Mouse (Mus musculus) adrenal gland, postnatal 25 days (tissue): ENCODE data around the gene Ifi211. TPM values are rescaled to one million over a fixed set of nuclear protein-coding genes. Genes with fewer than 3 reads are reported as not detected.
"Not testable (repeated sequence)": the region's sequence is repeated elsewhere in the genome, so short reads cannot be mapped to it uniquely, and the experiment has no call there.

ENCODE experiments used
- DNase-seq: peaks from one replicate; pipeline ENCODE4 v3.0.0; 2021; ENCODE audit warnings: mixed read lengths
- long read RNA-seq: library from polyadenylated mRNA; stranded (forward); transcript quantifications from one replicate; pipeline ENCODE4 v2.0.0, GENCODE M21; 2021
- total RNA-seq: library from RNA; stranded (reverse); gene quantifications from 2 replicates; pipeline ENCODE4 v1.2.3, GENCODE M21; 2021

Gene Ifi211
- total RNA-seq, result 0.97 TPM in 1 of 2 replicates, not detected in the other
- long read RNA-seq, partial matches to known transcripts, result 0 of 1 reads
- long read RNA-seq, other reads (novel, unspliced or antisense), result 0 of 1 reads

GRCm38 (mm10) chr1:173912548-173913255 is at the start of gene Ifi211:
Gene Ifi211, minus strand, starts transcription at chr1:173913046.
- not testable (repeated sequence) for DNase-seq

GRCm38 (mm10) chr1:173961491-173961890 is 48.6 kb upstream of the Ifi211 start:
- DNase-seq, result not testable (repeated sequence)

- DNase-seq, result not testable (repeated sequence)
Measured at GRCm38 (mm10) chr1:173959998-173960397, 47.2 kb upstream of the Ifi211 start.

- DNase-seq, result not testable (repeated sequence)
Measured at GRCm38 (mm10) chr1:173955839-173956527, 43.1 kb upstream of the Ifi211 start.

GRCm38 (mm10) chr1:173955071-173955796 is 42.4 kb upstream of the Ifi211 start:
- no peak for DNase-seq

DNA sequence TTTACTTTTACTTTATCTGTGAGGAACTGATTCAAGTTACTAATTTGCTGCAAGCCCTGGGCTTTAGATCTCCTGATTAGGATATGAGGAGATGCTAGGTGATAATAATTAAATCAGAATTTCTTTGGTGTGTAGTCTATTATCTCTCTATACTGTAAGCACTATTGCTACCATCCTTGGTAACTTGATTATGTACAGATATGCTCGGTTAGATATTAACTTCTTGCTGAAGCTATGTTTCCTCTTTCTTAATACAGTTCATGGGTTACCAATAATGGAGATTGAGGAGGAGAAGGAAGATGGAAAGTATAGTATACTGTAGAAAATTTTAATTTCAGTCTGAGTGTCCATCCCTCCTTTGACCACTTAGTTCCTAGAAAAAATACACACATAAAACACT is 40.7 kb upstream of the Ifi211 start:
- DNase-seq, result no peak

DNA sequence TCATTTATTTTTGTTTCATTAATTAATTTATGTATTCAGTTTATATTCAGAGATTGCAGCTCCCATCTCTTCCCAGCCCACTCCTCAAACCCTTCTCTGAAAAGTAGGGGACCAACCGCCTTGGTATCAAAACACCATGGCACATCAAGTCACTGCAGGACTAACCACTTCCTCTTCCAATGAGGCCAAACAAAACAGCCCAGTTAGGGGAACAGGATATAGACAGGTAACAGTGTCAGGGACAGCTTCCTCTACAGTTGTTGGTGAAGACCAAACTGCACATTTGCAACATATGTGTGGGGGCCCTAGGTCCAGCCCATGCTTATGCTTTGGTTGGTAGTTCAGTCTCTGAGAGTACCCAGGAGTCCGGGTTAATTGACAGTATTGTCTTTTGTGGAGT is 36.2 kb upstream of the Ifi211 start:
- not testable (repeated sequence) for DNase-seq

DNA sequence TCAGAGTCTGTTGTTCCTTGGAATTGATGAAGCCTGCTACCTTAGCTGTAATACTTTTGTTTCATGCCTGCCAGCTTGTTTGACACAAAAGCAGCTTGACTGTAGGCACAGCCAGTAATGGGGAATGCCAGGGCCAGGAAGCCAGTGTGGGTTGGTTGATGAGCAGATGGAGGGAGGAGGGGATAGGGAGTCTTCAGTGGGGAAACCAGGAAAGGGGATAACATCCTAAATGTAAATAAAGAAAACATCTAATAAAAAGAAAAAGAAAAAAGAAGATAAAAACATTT is 29.9 kb upstream of the Ifi211 start:
- not testable (repeated sequence) for DNase-seq

DNA sequence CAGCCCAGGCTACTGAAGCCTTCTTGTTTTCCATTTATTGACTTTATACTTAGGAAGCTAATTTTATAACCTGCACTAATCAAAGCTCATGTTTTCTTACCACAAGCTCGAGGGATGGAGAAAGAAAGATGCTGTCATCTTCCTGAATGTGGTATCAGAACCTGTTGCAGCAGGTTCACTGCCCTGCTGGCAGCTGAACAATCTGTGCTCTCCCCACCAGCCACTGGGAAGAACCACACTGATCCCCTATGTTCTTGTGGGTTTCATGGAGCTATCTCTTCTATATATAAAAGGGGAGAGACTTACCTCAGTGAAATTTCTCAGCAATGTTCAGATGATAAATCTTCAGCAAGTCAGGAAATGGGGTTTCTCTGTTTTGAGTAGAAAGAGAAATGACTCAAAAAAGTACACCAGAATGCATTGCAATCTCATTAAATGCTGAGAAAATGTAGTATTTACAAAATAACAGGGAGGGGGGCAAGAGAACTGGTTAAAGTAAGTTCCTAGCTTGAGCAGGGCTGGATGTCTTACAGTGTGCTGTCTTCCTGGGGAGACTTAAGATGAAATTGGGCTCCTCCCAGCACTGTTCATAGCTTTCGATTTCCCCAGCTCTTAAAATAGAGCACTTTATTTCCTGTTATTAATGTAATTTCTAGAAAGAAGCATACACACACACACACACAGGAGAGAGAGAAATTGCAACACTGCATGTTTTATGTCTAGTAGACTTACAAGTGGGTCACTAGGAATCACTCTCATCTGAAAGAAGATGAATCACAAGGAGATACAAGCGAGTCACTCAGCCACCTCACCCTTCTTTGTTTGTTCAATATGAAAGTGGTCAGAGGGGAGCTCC is 29.3 kb upstream of the Ifi211 start, which contains the start of the genes Mndal and Ifi203:
Mndal (minus strand) TSS at position 568 of the 856 bp plus-strand sequence.
Ifi203 (minus strand) TSS at position 749 of the 856 bp plus-strand sequence.
- DNase-seq, result not testable (repeated sequence)

- DNase-seq, result not testable (repeated sequence)
Measured at GRCm38 (mm10) chr1:173941522-173941921, 28.7 kb upstream of the Ifi211 start.

DNA sequence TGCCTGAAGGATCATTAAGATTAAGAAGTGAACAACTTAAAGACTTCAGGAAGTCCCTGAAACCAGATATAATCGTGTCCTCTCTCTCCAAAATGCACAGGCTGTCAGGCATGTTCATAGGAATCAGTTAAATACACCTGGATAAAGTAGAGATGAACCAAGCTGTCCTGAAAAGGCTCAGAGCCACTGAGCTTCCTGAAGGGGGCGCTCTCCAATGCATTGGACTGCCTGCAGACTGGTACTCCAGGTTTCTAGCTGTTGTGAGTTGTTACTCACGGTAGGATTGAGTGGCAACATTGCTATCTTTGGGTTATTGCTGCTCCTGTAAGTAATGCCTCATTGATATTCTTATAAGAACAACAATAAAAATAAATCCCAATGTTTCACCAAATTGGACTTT is 6.4 kb upstream of the Ifi211 start:
- not testable (repeated sequence) for DNase-seq

GRCm38 (mm10) chr1:173914559-173914958 is 1.7 kb upstream of the Ifi211 start:
- no peak for DNase-seq

- DNase-seq, result not testable (repeated sequence)
Measured at GRCm38 (mm10) chr1:173913256-173913791, 478 bp upstream of the Ifi211 start.

GRCm38 (mm10) chr1:173911808-173912464 is 910 bp downstream of the Ifi211 start:
- no peak for DNase-seq

DNA sequence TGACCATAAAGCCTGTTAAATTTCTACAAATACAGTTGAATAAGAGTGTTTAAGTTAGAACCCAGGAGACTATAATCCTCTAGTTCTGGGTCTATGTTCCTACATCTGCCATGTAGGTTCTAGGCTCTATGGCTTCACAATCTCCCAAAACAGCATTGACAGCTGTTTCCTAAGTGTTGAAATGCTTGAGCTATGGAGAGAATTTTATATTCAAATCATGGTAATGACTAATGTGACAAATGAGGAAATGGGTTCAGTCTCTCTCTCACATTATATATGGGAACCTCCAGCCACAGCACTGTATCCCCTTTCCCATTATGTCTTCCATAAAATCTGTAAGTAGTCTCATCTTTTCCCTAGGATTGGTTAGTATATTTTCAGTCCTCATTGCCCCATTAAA is 4.5 kb downstream of the Ifi211 start:
- not testable (repeated sequence) for DNase-seq

DNA sequence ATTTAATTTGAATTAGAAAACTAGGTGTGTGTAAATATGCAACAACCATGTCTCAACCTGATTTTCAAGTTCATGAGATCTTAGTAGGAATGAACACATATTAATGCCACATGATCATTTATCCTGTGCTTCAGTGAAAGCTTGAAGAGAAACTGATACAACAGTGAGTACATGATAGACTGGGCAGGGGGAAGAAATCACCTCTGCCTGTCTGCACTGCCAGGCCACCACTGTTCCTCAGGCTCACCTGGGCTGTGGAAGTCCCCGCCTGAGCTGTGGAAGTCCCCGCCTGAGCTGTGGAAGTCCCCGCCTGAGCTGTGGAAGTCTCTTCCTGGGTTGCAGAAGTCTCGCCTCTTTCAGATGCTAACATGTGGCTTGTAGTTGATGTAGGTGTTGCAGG is 7.0 kb downstream of the Ifi211 start:
- not testable (repeated sequence) for DNase-seq

GRCm38 (mm10) chr1:173889741-173890140 is 23.1 kb downstream of the Ifi211 start:
- DNase-seq, result not testable (repeated sequence)

DNA sequence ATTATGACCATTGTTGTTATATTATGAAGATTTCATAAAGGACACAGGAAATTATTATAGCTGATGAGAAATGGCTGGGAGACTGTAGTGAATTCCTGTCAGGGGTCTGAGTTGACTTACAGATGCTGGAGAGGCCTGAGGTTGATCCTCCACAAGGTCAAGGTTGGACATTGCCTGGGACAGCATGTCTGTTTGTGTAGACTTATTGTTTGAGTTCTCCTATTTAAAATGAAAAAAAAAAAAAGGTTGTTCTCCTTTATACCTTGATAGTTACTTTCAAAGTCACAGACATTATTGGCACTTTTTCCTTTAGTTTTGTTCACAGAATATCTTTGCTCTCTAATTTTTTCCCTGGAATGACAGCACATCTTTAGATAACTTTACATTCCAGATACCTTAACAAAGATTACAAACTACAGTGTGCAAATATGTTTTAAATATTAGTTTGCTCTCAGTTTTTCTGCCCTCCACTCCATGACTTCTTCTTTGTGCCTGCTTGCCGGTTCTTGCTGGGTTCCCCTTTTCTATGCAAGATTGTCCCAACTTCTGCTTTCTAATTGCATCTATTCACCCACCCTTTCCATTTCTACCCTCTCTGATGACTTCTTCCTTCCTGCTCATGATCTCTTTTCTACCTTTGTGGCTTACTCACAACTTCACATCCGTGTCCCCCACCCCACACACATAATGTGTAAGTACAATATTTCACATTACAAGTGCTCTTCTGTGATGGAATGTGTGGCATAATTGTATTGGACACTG is 25.6 kb downstream of the Ifi211 start:
- not testable (repeated sequence) for DNase-seq

GRCm38 (mm10) chr1:173880004-173880666 is 32.7 kb downstream of the Ifi211 start:
- not testable (repeated sequence) for DNase-seq
